Mouse (Mus musculus) G1E (cell line): ENCODE results near the gene Rpl9.

Experiments
- CTCF ChIP-seq: IDR thresholded peaks from 2 replicates; pipeline ENCODE4 v1.5.1; 2012; ENCODE audit warnings: low read depth, low read length, inconsistent platforms, mixed read lengths
- GATA1 ChIP-seq: IDR thresholded peaks from 2 replicates; pipeline ENCODE4 v1.6.1; 2012; ENCODE audit warnings: borderline replicate concordance, low read length, inconsistent platforms, mixed read lengths
- GATA2 ChIP-seq: IDR thresholded peaks from 2 replicates; pipeline ENCODE4 v1.6.1; 2012; ENCODE audit warnings: low read depth, low read length, inconsistent platforms, borderline replicate concordance
- POLR2AphosphoS5 ChIP-seq: IDR thresholded peaks from 2 replicates; pipeline ENCODE4 v1.6.1; 2012; ENCODE audit warnings: low read depth, low read length, inconsistent platforms; ENCODE audit not compliant: insufficient replicate concordance
- TAL1 ChIP-seq: conservative IDR thresholded peaks from 2 replicates; pipeline ENCODE4 v1.6.1; 2012; ENCODE audit warnings: low read depth, low read length, inconsistent platforms, mixed read lengths

DNA sequence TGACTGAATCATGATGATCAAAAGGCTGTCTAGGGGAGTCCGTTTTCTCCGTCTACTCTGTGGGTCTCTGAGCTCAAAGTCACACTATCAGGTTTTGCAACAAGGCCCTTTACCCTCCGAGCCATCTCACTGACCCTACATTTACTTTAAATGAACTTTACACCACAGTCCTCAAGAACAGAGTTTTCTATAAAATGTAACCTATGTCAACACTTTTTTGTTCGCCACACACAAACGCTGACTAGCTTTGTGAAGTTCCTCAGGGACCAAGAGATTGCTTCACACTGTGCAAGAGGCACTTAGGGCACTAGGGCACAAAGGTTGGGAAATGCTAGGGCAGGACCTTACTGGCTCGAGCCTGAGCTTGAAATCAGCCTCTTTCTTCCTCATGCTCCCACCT, 34.4 kb downstream of the Rpl9 start:
- TF ChIP-seq CTCF (no peak), TAL1 (no peak), GATA2 (no peak), GATA1 (no peak), POLR2AphosphoS5 (no peak)
